ENCODE assay signal across 9 mouse cellular contexts in the genomic region with DNA sequence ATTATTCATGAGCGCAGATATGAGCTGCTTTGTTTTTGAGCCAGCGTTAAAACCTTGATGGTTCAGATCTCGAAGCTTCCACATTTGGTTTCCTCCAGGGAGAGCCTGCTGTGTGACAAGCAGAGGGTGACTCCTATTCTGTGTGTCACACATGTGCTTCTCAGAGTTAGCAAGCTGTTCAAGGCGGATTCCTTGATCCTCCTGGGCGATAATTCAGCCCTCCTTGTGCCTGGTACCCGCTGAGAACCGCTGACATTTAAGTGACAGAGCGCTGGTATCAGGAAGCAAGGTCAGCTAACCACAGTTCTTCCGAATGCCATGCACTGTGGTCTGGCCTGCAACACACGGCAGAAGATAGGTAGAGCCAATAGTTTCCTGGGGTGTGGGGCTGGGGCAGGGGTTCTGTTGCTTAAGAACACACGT.
DNase-seq lines count a peak whose midpoint lies in the region; TF ChIP-seq lines count a peak whose summit lies in the region.
"Had no signal": no experiment of that assay in that cellular context is flagged by ENCODE, and none has a peak within 500 bp of the region (broad histone marks: within the 10 kb centered on the region; RNA-seq: fewer than 3 reads in every experiment).

No protein-coding gene starts in this region.

- DNase-seq in adrenal gland, adult 2 months, result peak; percentile 57
- DNase-seq in adrenal gland, postnatal 25 days, result no peak
- no peak for DNase-seq in thymus, adult 2 months
- DNase-seq in thymus, postnatal 14 days, result no peak
- peak; percentile 4 for DNase-seq in induced T-regulatory cell, adult 2 months (ENCODE audit: low read depth)
- DNase-seq in urinary bladder, adult 2 months (ENCODE audit: low spot score), result no peak
- no peak for DNase-seq in kidney, postnatal 25 days
- DNase-seq in urinary bladder, adult 18-20 months (ENCODE audit: low spot score in 2 of 2), result no peak
- DNase-seq: kidney, postnatal 10 days had no signal

- H3K4me1 ChIP-seq in thymus, adult 2 months (replicated peaks; ENCODE audit: control insufficient read depth, insufficient read depth, low read length), result peaks cover 9% of the 10 kb centered on the region

- H3K4me3 ChIP-seq in thymus, adult 2 months (ENCODE audit: control insufficient read depth, insufficient read depth, low read length), result no peak overlapping the region

- no peak for TF ChIP-seq CTCF in thymus, adult 2 months (IDR thresholded peaks at IDR 0.05; ENCODE audit: borderline replicate concordance, control insufficient read depth, extremely low read depth, insufficient read depth, low read length, poor library complexity)

- 3% methylated on average over 11 of the region's 11 CpGs for WGBS in thymus, adult 2 months

- TF ChIP-seq POLR2A in thymus, adult 2 months (IDR thresholded peaks at IDR 0.05; ENCODE audit: control insufficient read depth, extremely low read depth, insufficient read depth, low read length, poor library complexity), result no peak

- H3K27me3 ChIP-seq in thymus, adult 2 months (ENCODE audit: control insufficient read depth, insufficient read depth, low read length), result no peaks in the 10 kb centered on the region

- peak overlapping the region; percentile 34; the same call in 1 of the 2 replicates for H3K27ac ChIP-seq in thymus, adult 2 months (ENCODE audit: control insufficient read depth, insufficient read depth, low read length)

- no peaks in the 10 kb centered on the region for H3K36me3 ChIP-seq in thymus, adult 2 months (ENCODE audit: control insufficient read depth, insufficient read depth, low read length)

Comparison
In these comparisons a context has a peak if more than half of its experiments do, and no peak if none do; other contexts are left out.
1. DNase-seq: peak in adrenal gland, adult 2 months (single experiment) and induced T-regulatory cell, adult 2 months (single experiment); none in adrenal gland, postnatal 25 days (single experiment), thymus, adult 2 months (single experiment), thymus, postnatal 14 days (single experiment), urinary bladder, adult 2 months (single experiment), kidney, postnatal 25 days (0 of 2) and urinary bladder, adult 18-20 months (0 of 2).